Mouse (Mus musculus): Measurements from ENCODE around the gene Galnt18. TPM values are rescaled to one million over a fixed set of nuclear protein-coding genes. Genes with fewer than 3 reads are reported as not detected.

Gene Galnt18
- not detected in 2 replicates for polyA plus RNA-seq (2012; ENCODE audit: insufficient read depth, insufficient read length, missing spikeins)

- Histone ChIP-seq H3K4me1 (ENCODE audit: control insufficient read depth, insufficient read depth, low read length) (no peaks in the 10 kb centered on the region), H3K27ac (ENCODE audit: insufficient read depth, low read depth, low read length) (no peak within 1 kb of the TSS), H3K4me3 (ENCODE audit: insufficient read depth, low read length) (peak within 1 kb of the TSS; percentile 19; the same call in 1 of the 2 replicates)
- no peak for TF ChIP-seq CTCF (IDR thresholded peaks at IDR 0.05; ENCODE audit: low read depth, low read length)
- TF ChIP-seq POLR2A (IDR thresholded peaks at IDR 0.05; ENCODE audit: borderline replicate concordance, low read depth, low read length) = no peak
Measured at GRCm38 (mm10) chr7:111779504-111780242, at the start of gene Galnt18. Gene Galnt18, minus strand, starts transcription at chr7:111779977.

- Histone ChIP-seq H3K4me3 (ENCODE audit: insufficient read depth, low read length) (no peak overlapping the region), H3K27ac (ENCODE audit: insufficient read depth, low read depth, low read length) (no peak overlapping the region), H3K4me1 (ENCODE audit: control insufficient read depth, insufficient read depth, low read length) (no peaks in the 10 kb centered on the region)
- no peak for TF ChIP-seq CTCF (IDR thresholded peaks at IDR 0.05; ENCODE audit: low read depth, low read length)
- no peak for TF ChIP-seq POLR2A (IDR thresholded peaks at IDR 0.05; ENCODE audit: borderline replicate concordance, low read depth, low read length)
Measured at GRCm38 (mm10) chr7:111827337-111827736, 47.6 kb upstream of the Galnt18 start.

GRCm38 (mm10) chr7:111813093-111813492, 33.3 kb upstream of the Galnt18 start:
- Histone ChIP-seq H3K4me3 (ENCODE audit: insufficient read depth, low read length) (no peak overlapping the region), H3K4me1 (ENCODE audit: control insufficient read depth, insufficient read depth, low read length) (no peaks in the 10 kb centered on the region), H3K27ac (ENCODE audit: insufficient read depth, low read depth, low read length) (no peak overlapping the region)
- TF ChIP-seq CTCF (IDR thresholded peaks at IDR 0.05; ENCODE audit: low read depth, low read length) (no peak), POLR2A (IDR thresholded peaks at IDR 0.05; ENCODE audit: borderline replicate concordance, low read depth, low read length) (no peak)

- Histone ChIP-seq H3K27ac (ENCODE audit: insufficient read depth, low read depth, low read length) (no peak overlapping the region), H3K4me3 (ENCODE audit: insufficient read depth, low read length) (no peak overlapping the region), H3K4me1 (ENCODE audit: control insufficient read depth, insufficient read depth, low read length) (no peaks in the 10 kb centered on the region)
- TF ChIP-seq CTCF (IDR thresholded peaks at IDR 0.05; ENCODE audit: low read depth, low read length) = no peak
- no peak for TF ChIP-seq POLR2A (IDR thresholded peaks at IDR 0.05; ENCODE audit: borderline replicate concordance, low read depth, low read length)
Measured at GRCm38 (mm10) chr7:111811036-111811435, 31.3 kb upstream of the Galnt18 start.

- no peak for TF ChIP-seq CTCF (IDR thresholded peaks at IDR 0.05; ENCODE audit: low read depth, low read length)
- no peak for TF ChIP-seq POLR2A (IDR thresholded peaks at IDR 0.05; ENCODE audit: borderline replicate concordance, low read depth, low read length)
- Histone ChIP-seq H3K4me1 (ENCODE audit: control insufficient read depth, insufficient read depth, low read length) (no peaks in the 10 kb centered on the region), H3K27ac (ENCODE audit: insufficient read depth, low read depth, low read length) (no peak overlapping the region), H3K4me3 (ENCODE audit: insufficient read depth, low read length) (no peak overlapping the region)
Measured at GRCm38 (mm10) chr7:111809796-111810195, 30.0 kb upstream of the Galnt18 start.

- no peak for TF ChIP-seq POLR2A (IDR thresholded peaks at IDR 0.05; ENCODE audit: borderline replicate concordance, low read depth, low read length)
- TF ChIP-seq CTCF (IDR thresholded peaks at IDR 0.05; ENCODE audit: low read depth, low read length) = no peak
Measured at GRCm38 (mm10) chr7:111806083-111806482, 26.3 kb upstream of the Galnt18 start.

GRCm38 (mm10) chr7:111804646-111805045, 24.9 kb upstream of the Galnt18 start:
- peaks cover 4% of the 10 kb centered on the region for H3K4me1 ChIP-seq (ENCODE audit: control insufficient read depth, insufficient read depth, low read length)
- TF ChIP-seq POLR2A (IDR thresholded peaks at IDR 0.05; ENCODE audit: borderline replicate concordance, low read depth, low read length) (no peak), CTCF (IDR thresholded peaks at IDR 0.05; ENCODE audit: low read depth, low read length) (no peak)
- no peak overlapping the region for H3K4me3 ChIP-seq (ENCODE audit: insufficient read depth, low read length)
- no peak overlapping the region for H3K27ac ChIP-seq (ENCODE audit: insufficient read depth, low read depth, low read length)

More at GRCm38 (mm10) chr7:111806083-111806482, 26.3 kb upstream of the Galnt18 start:
- Histone ChIP-seq H3K27ac (ENCODE audit: insufficient read depth, low read depth, low read length) (no peak overlapping the region), H3K4me3 (ENCODE audit: insufficient read depth, low read length) (no peak overlapping the region), H3K4me1 (ENCODE audit: control insufficient read depth, insufficient read depth, low read length) (peaks cover under 1% of the 10 kb centered on the region)

GRCm38 (mm10) chr7:111800785-111801184, 21.0 kb upstream of the Galnt18 start:
- TF ChIP-seq CTCF (IDR thresholded peaks at IDR 0.05; ENCODE audit: low read depth, low read length) = no peak
- TF ChIP-seq POLR2A (IDR thresholded peaks at IDR 0.05; ENCODE audit: borderline replicate concordance, low read depth, low read length) = no peak
- Histone ChIP-seq H3K27ac (ENCODE audit: insufficient read depth, low read depth, low read length) (no peak overlapping the region), H3K4me1 (ENCODE audit: control insufficient read depth, insufficient read depth, low read length) (peaks cover 4% of the 10 kb centered on the region), H3K4me3 (ENCODE audit: insufficient read depth, low read length) (no peak overlapping the region)

GRCm38 (mm10) chr7:111800120-111800519, 20.3 kb upstream of the Galnt18 start:
- H3K4me1 ChIP-seq (ENCODE audit: control insufficient read depth, insufficient read depth, low read length) = peaks cover 4% of the 10 kb centered on the region
- H3K27ac ChIP-seq (ENCODE audit: insufficient read depth, low read depth, low read length) = no peak overlapping the region
- H3K4me3 ChIP-seq (ENCODE audit: insufficient read depth, low read length) = no peak overlapping the region
- TF ChIP-seq CTCF (IDR thresholded peaks at IDR 0.05; ENCODE audit: low read depth, low read length) = no peak
- TF ChIP-seq POLR2A (IDR thresholded peaks at IDR 0.05; ENCODE audit: borderline replicate concordance, low read depth, low read length) = no peak

GRCm38 (mm10) chr7:111799021-111799420, 19.2 kb upstream of the Galnt18 start:
- TF ChIP-seq CTCF (IDR thresholded peaks at IDR 0.05; ENCODE audit: low read depth, low read length) (no peak), POLR2A (IDR thresholded peaks at IDR 0.05; ENCODE audit: borderline replicate concordance, low read depth, low read length) (no peak)
- Histone ChIP-seq H3K4me3 (ENCODE audit: insufficient read depth, low read length) (no peak overlapping the region), H3K27ac (ENCODE audit: insufficient read depth, low read depth, low read length) (no peak overlapping the region), H3K4me1 (ENCODE audit: control insufficient read depth, insufficient read depth, low read length) (peaks cover 4% of the 10 kb centered on the region)
